Mouse (Mus musculus) kidney, embryonic 15.5 days (tissue): ENCODE results near the gene Cradd. TPM values are rescaled to one million over a fixed set of nuclear protein-coding genes. Genes with fewer than 3 reads are reported as not detected.
A peak's percentile ranks its signal among the peaks of the same experiment; 100 is the strongest.

Source experiments
- ATAC-seq: fragments of 200-750 bp; cut with Nextera tagmentation; replicated peaks from 2 replicates; pipeline ENCODE4 v1.8.0; 2017; ENCODE audit warnings: moderate TSS enrichment; ENCODE audit not compliant: low FRiP score
- H3K27ac ChIP-seq: fragments of 300-500 bp; sonication (generic); 2 replicates; pipeline ENCODE4 v1.5.1; 2015; ENCODE audit warnings: mild to moderate bottlenecking, inconsistent platforms
- H3K27me3 ChIP-seq: fragments of 300-500 bp; sonication (generic); 2 replicates; pipeline ENCODE4 v1.6.1; 2015; ENCODE audit warnings: inconsistent platforms
- H3K36me3 ChIP-seq: fragments of 300-500 bp; sonication (generic); 2 replicates; pipeline ENCODE4 v1.6.1; 2015; ENCODE audit warnings: inconsistent platforms
- H3K4me1 ChIP-seq: fragments of 300-500 bp; sonication (generic); 2 replicates; pipeline ENCODE4 v1.6.1; 2015; ENCODE audit warnings: inconsistent platforms
- H3K4me2 ChIP-seq: fragments of 300-500 bp; sonication (generic); 2 replicates; pipeline ENCODE4 v1.6.1; 2015; ENCODE audit warnings: moderate library complexity, mild to moderate bottlenecking, inconsistent platforms
- H3K4me3 ChIP-seq: fragments of 300-500 bp; sonication (generic); replicated peaks from 2 replicates; pipeline ENCODE4 v1.5.1; 2015; ENCODE audit warnings: mild to moderate bottlenecking, inconsistent platforms
- H3K9ac ChIP-seq: fragments of 300-500 bp; sonication (generic); 2 replicates; pipeline ENCODE4 v1.6.1; 2015; ENCODE audit warnings: mild to moderate bottlenecking, inconsistent platforms
- H3K9me3 ChIP-seq: fragments of 300-500 bp; sonication (generic); replicated peaks from 2 replicates; pipeline ENCODE4 v1.6.1; 2016; ENCODE audit warnings: inconsistent platforms
- WGBS: fragments of 180-500 bp; shearing (Covaris S2); methylation state at CpG from one replicate; pipeline ENCODE4 v1.1.7; 2015; ENCODE audit warnings: mixed read lengths; 5-methylcytosine and 5-hydroxymethylcytosine counted together
- polyA plus RNA-seq: library from polyadenylated mRNA; unstranded; fragments of >200 nt; fragmentation: Nextera tagmentation; extraction: Ambion mirVana; gene quantifications from 2 replicates; pipeline ENCODE4 v1.2.1, GENCODE M21; 2015

The Cradd gene
- polyA plus RNA-seq, 1 experiment from 2014 or later = 9.3 TPM

GRCm38 (mm10) chr10:95223211-95223610 is 100.7 kb downstream of the Cradd start:
- Histone ChIP-seq H3K4me3 (no peak overlapping the region), H3K36me3 (no peaks in the 10 kb centered on the region), H3K27ac (no peak overlapping the region), H3K27me3 (no peaks in the 10 kb centered on the region), H3K9ac (no peak overlapping the region), H3K9me3 (no peaks in the 10 kb centered on the region), H3K4me1 (0 out of 2 replicates have a peak, but pooled peaks cover 6% of the 10 kb centered on the region), H3K4me2 (no peak overlapping the region)
- no peak for ATAC-seq
- WGBS = 81% methylated on average over 16 of the region's 16 CpGs

- no peak for ATAC-seq
- no peaks in the 10 kb centered on the region for H3K36me3 ChIP-seq
- no peaks in the 10 kb centered on the region for H3K27me3 ChIP-seq
- H3K4me3 ChIP-seq = no peak overlapping the region
- no peak overlapping the region for H3K4me2 ChIP-seq
- H3K27ac ChIP-seq = no peak overlapping the region
- no peak overlapping the region for H3K9ac ChIP-seq
- H3K9me3 ChIP-seq = no peaks in the 10 kb centered on the region
- WGBS = 66% methylated on average over 9 of the region's 9 CpGs
- H3K4me1 ChIP-seq = 0 out of 2 replicates have a peak, but pooled peaks cover 3% of the 10 kb centered on the region
Measured at GRCm38 (mm10) chr10:95221914-95222313, 102.0 kb downstream of the Cradd start.

GRCm38 (mm10) chr10:95220536-95220935 is 103.4 kb downstream of the Cradd start:
- Histone ChIP-seq H3K4me2 (no peak overlapping the region), H3K9ac (no peak overlapping the region), H3K4me3 (no peak overlapping the region), H3K9me3 (no peaks in the 10 kb centered on the region), H3K36me3 (no peaks in the 10 kb centered on the region), H3K4me1 (0 out of 2 replicates have a peak, but pooled peaks cover 3% of the 10 kb centered on the region), H3K27ac (no peak overlapping the region), H3K27me3 (0 out of 2 replicates have a peak, but pooled peaks cover under 1% of the 10 kb centered on the region)
- ATAC-seq = no peak
- WGBS = 82% methylated on average over 3 of the region's 3 CpGs

GRCm38 (mm10) chr10:95218683-95219060 is 105.3 kb downstream of the Cradd start:
- no peak overlapping the region for H3K4me3 ChIP-seq
- no peaks in the 10 kb centered on the region for H3K9me3 ChIP-seq
- no peak overlapping the region for H3K4me2 ChIP-seq
- 0 out of 2 replicates have a peak, but pooled peaks have one; percentile 40 for ATAC-seq
- WGBS = 65% methylated on average over 9 of the region's 9 CpGs
- no peaks in the 10 kb centered on the region for H3K36me3 ChIP-seq
- 0 out of 2 replicates have a peak, but pooled peaks cover 6% of the 10 kb centered on the region for H3K4me1 ChIP-seq
- H3K27ac ChIP-seq = no peak overlapping the region
- 0 out of 2 replicates have a peak, but pooled peaks cover 2% of the 10 kb centered on the region for H3K27me3 ChIP-seq
- H3K9ac ChIP-seq = no peak overlapping the region

- no peak overlapping the region for H3K27ac ChIP-seq
- 0 out of 2 replicates have a peak, but pooled peaks cover 8% of the 10 kb centered on the region for H3K4me1 ChIP-seq
- no peaks in the 10 kb centered on the region for H3K9me3 ChIP-seq
- no peak for ATAC-seq
- no peaks in the 10 kb centered on the region for H3K36me3 ChIP-seq
- H3K4me2 ChIP-seq = no peak overlapping the region
- no peak overlapping the region for H3K4me3 ChIP-seq
- H3K27me3 ChIP-seq = 0 out of 2 replicates have a peak, but pooled peaks cover 2% of the 10 kb centered on the region
- 50% methylated on average over 18 of the region's 18 CpGs for WGBS
- H3K9ac ChIP-seq = no peak overlapping the region
Measured at GRCm38 (mm10) chr10:95217956-95218682, 105.8 kb downstream of the Cradd start.

GRCm38 (mm10) chr10:95215324-95215723 is 108.6 kb downstream of the Cradd start:
- H3K9ac ChIP-seq = no peak overlapping the region
- no peak overlapping the region for H3K4me2 ChIP-seq
- no peak overlapping the region for H3K27ac ChIP-seq
- H3K9me3 ChIP-seq = no peaks in the 10 kb centered on the region
- H3K4me3 ChIP-seq = no peak overlapping the region
- ATAC-seq = no peak
- H3K36me3 ChIP-seq = no peaks in the 10 kb centered on the region
- WGBS = 94% methylated on average over 15 of the region's 15 CpGs
- 0 out of 2 replicates have a peak, but pooled peaks cover 8% of the 10 kb centered on the region for H3K4me1 ChIP-seq
- 0 out of 2 replicates have a peak, but pooled peaks cover 2% of the 10 kb centered on the region for H3K27me3 ChIP-seq

- H3K4me2 ChIP-seq = no peak overlapping the region
- no peak overlapping the region for H3K9ac ChIP-seq
- H3K9me3 ChIP-seq = no peaks in the 10 kb centered on the region
- no peaks in the 10 kb centered on the region for H3K36me3 ChIP-seq
- H3K27ac ChIP-seq = no peak overlapping the region
- no peak overlapping the region for H3K4me3 ChIP-seq
- ATAC-seq = no peak
- 0 out of 2 replicates have a peak, but pooled peaks cover 2% of the 10 kb centered on the region for H3K27me3 ChIP-seq
- 69% methylated on average over 9 of the region's 9 CpGs for WGBS
- 0 out of 2 replicates have a peak, but pooled peaks cover 7% of the 10 kb centered on the region for H3K4me1 ChIP-seq
Measured at GRCm38 (mm10) chr10:95213820-95214219, 110.1 kb downstream of the Cradd start.

GRCm38 (mm10) chr10:95213311-95213710 is 110.6 kb downstream of the Cradd start:
- Histone ChIP-seq H3K4me3 (no peak overlapping the region), H3K4me1 (0 out of 2 replicates have a peak, but pooled peaks cover 4% of the 10 kb centered on the region), H3K27ac (no peak overlapping the region), H3K36me3 (no peaks in the 10 kb centered on the region), H3K9me3 (no peaks in the 10 kb centered on the region), H3K9ac (no peak overlapping the region), H3K4me2 (no peak overlapping the region), H3K27me3 (0 out of 2 replicates have a peak, but pooled peaks cover 2% of the 10 kb centered on the region)
- WGBS = 73% methylated on average over 8 of the region's 8 CpGs
- no peak for ATAC-seq

- Histone ChIP-seq H3K4me3 (no peak overlapping the region), H3K27me3 (0 out of 2 replicates have a peak, but pooled peaks cover 2% of the 10 kb centered on the region), H3K9ac (no peak overlapping the region), H3K4me2 (no peak overlapping the region), H3K9me3 (no peaks in the 10 kb centered on the region), H3K27ac (no peak overlapping the region), H3K36me3 (no peaks in the 10 kb centered on the region), H3K4me1 (0 out of 2 replicates have a peak, but pooled peaks cover 4% of the 10 kb centered on the region)
- 90% methylated on average over 8 of the region's 8 CpGs for WGBS
- no peak for ATAC-seq
Measured at GRCm38 (mm10) chr10:95211660-95212059, 112.3 kb downstream of the Cradd start.

GRCm38 (mm10) chr10:95210664-95211372 is 113.1 kb downstream of the Cradd start:
- H3K4me2 ChIP-seq = no peak overlapping the region
- H3K4me3 ChIP-seq = no peak overlapping the region
- H3K27me3 ChIP-seq = 0 out of 2 replicates have a peak, but pooled peaks cover 2% of the 10 kb centered on the region
- WGBS = 73% methylated on average over 7 of the region's 7 CpGs
- H3K4me1 ChIP-seq = 0 out of 2 replicates have a peak, but pooled peaks cover 4% of the 10 kb centered on the region
- H3K36me3 ChIP-seq = no peaks in the 10 kb centered on the region
- no peak for ATAC-seq
- H3K9me3 ChIP-seq = no peaks in the 10 kb centered on the region
- no peak overlapping the region for H3K27ac ChIP-seq
- no peak overlapping the region for H3K9ac ChIP-seq

- Histone ChIP-seq H3K36me3 (no peaks in the 10 kb centered on the region), H3K4me1 (0 out of 2 replicates have a peak, but pooled peaks cover 4% of the 10 kb centered on the region), H3K9ac (no peak overlapping the region), H3K27ac (no peak overlapping the region), H3K4me3 (no peak overlapping the region), H3K27me3 (no peaks in the 10 kb centered on the region), H3K9me3 (no peaks in the 10 kb centered on the region), H3K4me2 (no peak overlapping the region)
- ATAC-seq = no peak
- 72% methylated on average over 4 of the region's 4 CpGs for WGBS
Measured at GRCm38 (mm10) chr10:95210167-95210566, 113.8 kb downstream of the Cradd start.

- H3K9me3 ChIP-seq = no peaks in the 10 kb centered on the region
- no peaks in the 10 kb centered on the region for H3K27me3 ChIP-seq
- H3K9ac ChIP-seq = no peak overlapping the region
- no peak overlapping the region for H3K27ac ChIP-seq
- 0 out of 2 replicates have a peak, but pooled peaks cover 2% of the 10 kb centered on the region for H3K4me1 ChIP-seq
- 86% methylated on average over 8 of the region's 8 CpGs for WGBS
- no peaks in the 10 kb centered on the region for H3K36me3 ChIP-seq
- no peak overlapping the region for H3K4me2 ChIP-seq
- no peak overlapping the region for H3K4me3 ChIP-seq
- ATAC-seq = no peak
Measured at GRCm38 (mm10) chr10:95207423-95207822, 116.5 kb downstream of the Cradd start.
